Mouse (Mus musculus) MEL (cell line): ENCODE measurements around the gene Ube2g1. TPM values are rescaled to one million over a fixed set of nuclear protein-coding genes. Genes with fewer than 3 reads are reported as not detected.

Source experiments
- DNase-seq: peaks from one replicate; pipeline ENCODE4 v3.0.0; 2011; ENCODE audit warnings: low read depth, low spot score
- H3K27ac ChIP-seq: 2 replicates; pipeline ENCODE4 v1.5.1; 2012; ENCODE audit warnings: low read depth, mild to moderate bottlenecking, control low read depth, low read length, moderate library complexity; ENCODE audit not compliant: control insufficient read depth
- H3K27me3 ChIP-seq, 2 experiments: fragments of 150-350 bp in 1 of 2; sonication (generic) in 1 of 2; 2 replicates each; pipeline ENCODE4 v1.6.1; 2012; ENCODE audit warnings: low read length in 2 of 2, mild to moderate bottlenecking in 2 of 2, improper control_type of control experiment in 1 of 2, moderate library complexity in 1 of 2; ENCODE audit not compliant: insufficient read depth in 2 of 2, control insufficient read depth in 1 of 2
- H3K36me3 ChIP-seq, 2 experiments: 2 replicates each; pipeline ENCODE4 v1.6.1; 2012 to 2014; ENCODE audit warnings: low read length in 2 of 2, improper control_type of control experiment in 1 of 2, inconsistent platforms in 1 of 2, mild to moderate bottlenecking in 1 of 2; ENCODE audit not compliant: insufficient read depth in 2 of 2, control insufficient read depth in 1 of 2
- H3K4me1 ChIP-seq, 2 experiments: fragments of 150-350 bp in 1 of 2; sonication (generic) in 1 of 2; 2 replicates each; pipeline ENCODE4 v1.6.1; 2012; ENCODE audit warnings: low read length in 2 of 2, improper control_type of control experiment in 1 of 2, mild to moderate bottlenecking in 1 of 2; ENCODE audit not compliant: insufficient read depth in 2 of 2, control insufficient read depth in 1 of 2
- H3K4me3 ChIP-seq, 2 experiments: fragments of 150-350 bp in 1 of 2; sonication (generic) in 1 of 2; 2 replicates each; pipeline ENCODE4 v1.5.1; 2012; ENCODE audit warnings: low read depth in 2 of 2, low read length in 2 of 2, mild to moderate bottlenecking in 2 of 2, moderate library complexity in 2 of 2, control low read depth in 1 of 2, improper control_type of control experiment in 1 of 2; ENCODE audit not compliant: control insufficient read depth in 1 of 2, insufficient read depth in 1 of 2
- H3K79me2 ChIP-seq: 2 replicates; pipeline ENCODE4 v1.6.1; 2012; ENCODE audit warnings: mild to moderate bottlenecking, low read length, moderate library complexity; ENCODE audit not compliant: control insufficient read depth, poor library complexity, insufficient read depth
- H3K9ac ChIP-seq: 2 replicates; pipeline ENCODE4 v1.6.1; 2012; ENCODE audit warnings: low read depth, mild to moderate bottlenecking, control low read depth, low read length, moderate library complexity; ENCODE audit not compliant: control insufficient read depth, poor library complexity, severe bottlenecking
- H3K9me3 ChIP-seq: fragments of 150-350 bp; sonication (generic); replicated peaks from 2 replicates; pipeline ENCODE4 v1.6.1; 2012; ENCODE audit warnings: mild to moderate bottlenecking, low read length, improper control_type of control experiment, moderate library complexity; ENCODE audit not compliant: insufficient read depth
- BHLHE40 ChIP-seq: IDR thresholded peaks from 2 replicates; pipeline ENCODE4 v1.6.1; 2012; ENCODE audit warnings: low read depth, mild to moderate bottlenecking, inconsistent platforms, low read length, improper control_type of control experiment, borderline replicate concordance
- CHD1 ChIP-seq: IDR thresholded peaks from 2 replicates; pipeline ENCODE4 v1.6.1; 2012; ENCODE audit warnings: low read depth, mild to moderate bottlenecking, inconsistent platforms, low read length, improper control_type of control experiment
- CTCF ChIP-seq, 3 experiments: IDR thresholded peaks in 2 of 3; conservative IDR thresholded peaks in 1 of 3; 2 replicates each; pipeline ENCODE4 v1.5.1; 2011 to 2012; ENCODE audit warnings: low read length in 3 of 3, low read depth in 2 of 3, mild to moderate bottlenecking in 2 of 3, improper control_type of control experiment in 1 of 3, inconsistent platforms in 1 of 3, mixed read lengths in 1 of 3, moderate library complexity in 1 of 3; ENCODE audit not compliant: control insufficient read depth in 1 of 3, insufficient read depth in 1 of 3, poor library complexity in 1 of 3, severe bottlenecking in 1 of 3
- EP300 ChIP-seq, 2 experiments: IDR thresholded peaks; 2 replicates each; pipeline ENCODE4 v1.6.1; 2011; ENCODE audit warnings: improper control_type of control experiment in 2 of 2, low read length in 2 of 2, low read depth in 1 of 2, mild to moderate bottlenecking in 1 of 2
- ETS1 ChIP-seq: IDR thresholded peaks from 2 replicates; pipeline ENCODE4 v1.6.1; 2012; ENCODE audit warnings: low read depth, mild to moderate bottlenecking, inconsistent platforms, low read length, improper control_type of control experiment, moderate library complexity
- GABPA ChIP-seq: IDR thresholded peaks from 2 replicates; pipeline ENCODE4 v1.6.1; 2012; ENCODE audit warnings: low read depth, mild to moderate bottlenecking, inconsistent platforms, low read length, improper control_type of control experiment, moderate library complexity
- KAT2A ChIP-seq: conservative IDR thresholded peaks from 2 replicates; pipeline ENCODE4 v1.6.1; 2012; ENCODE audit warnings: low read depth, low read length, improper control_type of control experiment, inconsistent platforms
- MEF2A ChIP-seq: IDR thresholded peaks from 2 replicates; pipeline ENCODE4 v1.6.1; 2014; ENCODE audit warnings: low read depth, mild to moderate bottlenecking, inconsistent platforms, low read length, improper control_type of control experiment; ENCODE audit not compliant: poor library complexity, insufficient replicate concordance, severe bottlenecking; ENCODE audit errors: extremely low read depth
- MYC ChIP-seq: IDR thresholded peaks from 2 replicates; pipeline ENCODE4 v1.6.1; 2011; ENCODE audit warnings: low read depth, mild to moderate bottlenecking, low read length, improper control_type of control experiment, moderate library complexity
- NELFE ChIP-seq: IDR thresholded peaks from 2 replicates; pipeline ENCODE4 v1.6.1; 2011; ENCODE audit warnings: low read depth, low read length, improper control_type of control experiment
- SIN3A ChIP-seq: IDR thresholded peaks from 2 replicates; pipeline ENCODE4 v1.6.1; 2012; ENCODE audit warnings: low read length, improper control_type of control experiment, inconsistent platforms
- UBTF ChIP-seq: IDR thresholded peaks from 2 replicates; pipeline ENCODE4 v1.6.1; 2012; ENCODE audit warnings: low read depth, mild to moderate bottlenecking, inconsistent platforms, low read length, improper control_type of control experiment, moderate library complexity, borderline replicate concordance; ENCODE audit not compliant: insufficient read depth
- ZKSCAN1 ChIP-seq: IDR thresholded peaks from 2 replicates; pipeline ENCODE4 v1.6.1; 2012; ENCODE audit warnings: low read depth, mild to moderate bottlenecking, inconsistent platforms, low read length, improper control_type of control experiment, moderate library complexity
- ZNF384 ChIP-seq: IDR thresholded peaks from 2 replicates; pipeline ENCODE4 v1.6.1; 2012; ENCODE audit warnings: low read depth, mild to moderate bottlenecking, inconsistent platforms, low read length, improper control_type of control experiment
- polyA plus RNA-seq, 2 experiments: library from polyadenylated mRNA; stranded (reverse) in 1 of 2; unstranded in 1 of 2; fragments of >175 nt in 1 of 2; fragments of >200 nt in 1 of 2; gene quantifications; 2 replicates each; pipeline versions ENCODE4 v1.2.1 to v1.2.4; 2012; ENCODE audit warnings: low replicate concordance in 2 of 2, low read depth in 1 of 2; ENCODE audit not compliant: insufficient read length in 2 of 2, insufficient read depth in 1 of 2, missing spikeins in 1 of 2
- total RNA-seq: library from RNA; depleted of rRNA; stranded (reverse); fragments of 300-350 nt; gene quantifications from 2 replicates; pipeline ENCODE4 v1.2.3, GENCODE M21; 2012

Ube2g1 gene
- total and polyA plus RNA-seq, 3 experiments = 26.6 to 38.1 (median 38.0) TPM

GRCm38 (mm10) chr11:72726023-72726422, 118.9 kb downstream of the Ube2g1 start:
- no peaks in the 10 kb centered on the region for H3K79me2 ChIP-seq
- H3K9ac ChIP-seq = no peak overlapping the region
- H3K36me3 ChIP-seq = peaks cover 3 to 40% of the 10 kb centered on the region in 2 experiments
- no peaks in the 10 kb centered on the region for H3K27me3 ChIP-seq
- H3K4me1 ChIP-seq = no peaks in the 10 kb centered on the region
- TF ChIP-seq CTCF (IDR thresholded peaks at IDR 0.05 in 2 of 3, conservative IDR thresholded peaks at IDR 0.05 in 1 of 3; ENCODE audit: control insufficient read depth in 1 of 3, insufficient read depth in 1 of 3, low read depth in 2 of 3, low read length in 3 of 3, poor library complexity in 1 of 3, severe bottlenecking in 1 of 3) = no peak
- TF ChIP-seq GABPA = no peak
- TF ChIP-seq ZKSCAN1 = no peak
- no peak for TF ChIP-seq KAT2A
- TF ChIP-seq CHD1 = no peak
- TF ChIP-seq ZNF384 = no peak
- no peak for TF ChIP-seq UBTF
- no peak for TF ChIP-seq BHLHE40
- H3K4me3 ChIP-seq = no peak overlapping the region
- no peaks in the 10 kb centered on the region for H3K9me3 ChIP-seq
- DNase-seq = no peak
- no peak overlapping the region for H3K27ac ChIP-seq

GRCm38 (mm10) chr11:72733736-72734135, 126.7 kb downstream of the Ube2g1 start:
- no peak overlapping the region for H3K4me3 ChIP-seq
- no peaks in the 10 kb centered on the region for H3K27me3 ChIP-seq
- no peak overlapping the region for H3K27ac ChIP-seq
- DNase-seq = no peak
- H3K4me1 ChIP-seq = peaks cover 3 to 7% of the 10 kb centered on the region in 2 experiments; a peak in 1 of 4 replicates
- no peaks in the 10 kb centered on the region for H3K9me3 ChIP-seq
- no peak overlapping the region for H3K9ac ChIP-seq
- TF ChIP-seq MYC = no peak
- TF ChIP-seq NELFE = no peak
- TF ChIP-seq MEF2A = no peak
- no peak for TF ChIP-seq UBTF
- no peak for TF ChIP-seq ZNF384
- TF ChIP-seq EP300 (IDR thresholded peaks at IDR 0.05; ENCODE audit: low read depth in 1 of 2, low read length in 2 of 2) = no peak
- TF ChIP-seq SIN3A = no peak
- TF ChIP-seq ETS1 = no peak
- TF ChIP-seq, all 39 proteins: peak for 0
- peaks cover 8% of the 10 kb centered on the region for H3K79me2 ChIP-seq
- peaks cover 18 to 51% of the 10 kb centered on the region in 2 experiments for H3K36me3 ChIP-seq
